Mouse (Mus musculus): ENCODE measurements around the gene Hist1h1t. TPM values are rescaled to one million over a fixed set of nuclear protein-coding genes. Genes with fewer than 3 reads are reported as not detected.
"Not testable (repeated sequence)": the region's sequence is repeated elsewhere in the genome, so short reads cannot be mapped to it uniquely, and the experiment has no call there.

Hist1h1t gene
- not detected in 2 replicates for polyA plus RNA-seq (2014; fragmentation: Nextera tagmentation; extraction: Ambion mirVana)

- Histone ChIP-seq H3K4me3 (ENCODE audit: low read depth, low read length) (no peak within 1 kb of the TSS), H3K27ac (ENCODE audit: low read depth, low read length) (peak within 1 kb of the TSS; percentile 69; the same call in 1 of the 2 replicates), H3K9ac (ENCODE audit: low read depth, low read length) (peak within 1 kb of the TSS; percentile 25; the same call in 1 of the 2 replicates), H3K36me3 (ENCODE audit: control insufficient read depth, insufficient read depth, low read length) (no peaks in the 10 kb centered on the region), H3K9me3 (ENCODE audit: control insufficient read depth, low read length) (no peaks in the 10 kb centered on the region), H3K4me2 (peak within 1 kb of the TSS; percentile 51), H3K27me3 (replicated peaks; ENCODE audit: control insufficient read depth, insufficient read depth, low read length) (no peaks in the 10 kb centered on the region), H3K4me1 (replicated peaks; ENCODE audit: control insufficient read depth, insufficient read depth, low read length) (peaks cover 12% of the 10 kb centered on the region; the same call in 1 of the 2 replicates)
- no peak for ATAC-seq (replicated peaks; ENCODE audit: low FRiP score)
- no peak for DNase-seq (ENCODE audit: low spot score)
- WGBS: 54% methylated on average over 13 of the region's 13 CpGs
These were observed at the start of gene Hist1h1t for GRCm38 (mm10) chr13:23695514-23695913. Hist1h1t (plus strand) TSS chr13:23695814.

- no peaks in the 10 kb centered on the region for H3K9me3 ChIP-seq (ENCODE audit: control insufficient read depth, low read length)
- no peaks in the 10 kb centered on the region for H3K4me1 ChIP-seq (replicated peaks; ENCODE audit: control insufficient read depth, insufficient read depth, low read length)
- no peak overlapping the region for H3K4me2 ChIP-seq
- 73% methylated on average over 6 of the region's 6 CpGs for WGBS
- H3K36me3 ChIP-seq (ENCODE audit: control insufficient read depth, insufficient read depth, low read length): no peaks in the 10 kb centered on the region
- no peaks in the 10 kb centered on the region for H3K27me3 ChIP-seq (replicated peaks; ENCODE audit: control insufficient read depth, insufficient read depth, low read length)
- H3K9ac ChIP-seq (ENCODE audit: low read depth, low read length): no peak overlapping the region
- no peak for DNase-seq (ENCODE audit: low spot score)
- no peak overlapping the region for H3K27ac ChIP-seq (ENCODE audit: low read depth, low read length)
- ATAC-seq (replicated peaks; ENCODE audit: low FRiP score): no peak
- no peak overlapping the region for H3K4me3 ChIP-seq (ENCODE audit: low read depth, low read length)
These were observed 35.8 kb upstream of the Hist1h1t start for GRCm38 (mm10) chr13:23659636-23660366.

GRCm38 (mm10) chr13:23662536-23662935 is 33.1 kb upstream of the Hist1h1t start:
- 65% methylated on average over 3 of the region's 3 CpGs for WGBS
- no peak for ATAC-seq (replicated peaks; ENCODE audit: low FRiP score)
- no peaks in the 10 kb centered on the region for H3K36me3 ChIP-seq (ENCODE audit: control insufficient read depth, insufficient read depth, low read length)
- H3K9ac ChIP-seq (ENCODE audit: low read depth, low read length): no peak overlapping the region
- no peak overlapping the region for H3K4me3 ChIP-seq (ENCODE audit: low read depth, low read length)
- H3K27ac ChIP-seq (ENCODE audit: low read depth, low read length): no peak overlapping the region
- H3K27me3 ChIP-seq (replicated peaks; ENCODE audit: control insufficient read depth, insufficient read depth, low read length): no peaks in the 10 kb centered on the region
- DNase-seq (ENCODE audit: low spot score): no peak
- H3K9me3 ChIP-seq (ENCODE audit: control insufficient read depth, low read length): no peaks in the 10 kb centered on the region
- no peaks in the 10 kb centered on the region for H3K4me1 ChIP-seq (replicated peaks; ENCODE audit: control insufficient read depth, insufficient read depth, low read length)
- H3K4me2 ChIP-seq: no peak overlapping the region

- peaks cover 21% of the 10 kb centered on the region for H3K4me1 ChIP-seq (replicated peaks; ENCODE audit: control insufficient read depth, insufficient read depth, low read length)
- no peaks in the 10 kb centered on the region for H3K27me3 ChIP-seq (replicated peaks; ENCODE audit: control insufficient read depth, insufficient read depth, low read length)
- H3K36me3 ChIP-seq (ENCODE audit: control insufficient read depth, insufficient read depth, low read length): no peaks in the 10 kb centered on the region
- peak overlapping the region; percentile 73; the same call in 1 of the 2 replicates for H3K9ac ChIP-seq (ENCODE audit: low read depth, low read length)
- H3K4me3 ChIP-seq (ENCODE audit: low read depth, low read length): no peak overlapping the region
- peak overlapping the region; percentile 63 for H3K4me2 ChIP-seq
- peak overlapping the region; percentile 97 for H3K27ac ChIP-seq (ENCODE audit: low read depth, low read length)
- DNase-seq (ENCODE audit: low spot score) (no peak), ATAC-seq (replicated peaks; ENCODE audit: low FRiP score) (no peak)
- no peaks in the 10 kb centered on the region for H3K9me3 ChIP-seq (ENCODE audit: control insufficient read depth, low read length)
- WGBS: 74% methylated on average over 6 of the region's 6 CpGs
These were observed 13.5 kb upstream of the Hist1h1t start for GRCm38 (mm10) chr13:23681990-23682582.

GRCm38 (mm10) chr13:23682623-23682946 is 13.0 kb upstream of the Hist1h1t start:
- H3K9me3 ChIP-seq (ENCODE audit: control insufficient read depth, low read length): no peaks in the 10 kb centered on the region
- H3K4me2 ChIP-seq: peak overlapping the region; percentile 63
- peak overlapping the region; percentile 73 for H3K9ac ChIP-seq (ENCODE audit: low read depth, low read length)
- H3K36me3 ChIP-seq (ENCODE audit: control insufficient read depth, insufficient read depth, low read length): no peaks in the 10 kb centered on the region
- H3K27ac ChIP-seq (ENCODE audit: low read depth, low read length): peak overlapping the region; percentile 97
- H3K4me3 ChIP-seq (ENCODE audit: low read depth, low read length): peak overlapping the region; percentile 37
- WGBS: 24% methylated on average over 1 of the region's 1 CpGs
- DNase-seq (ENCODE audit: low spot score) (no peak), ATAC-seq (replicated peaks; ENCODE audit: low FRiP score) (no peak)
- H3K4me1 ChIP-seq (replicated peaks; ENCODE audit: control insufficient read depth, insufficient read depth, low read length): peaks cover 23% of the 10 kb centered on the region
- H3K27me3 ChIP-seq (replicated peaks; ENCODE audit: control insufficient read depth, insufficient read depth, low read length): no peaks in the 10 kb centered on the region

- H3K27me3 ChIP-seq (replicated peaks; ENCODE audit: control insufficient read depth, insufficient read depth, low read length); H3K36me3 ChIP-seq (ENCODE audit: control insufficient read depth, insufficient read depth, low read length); H3K9me3 ChIP-seq (ENCODE audit: control insufficient read depth, low read length); ATAC-seq (replicated peaks; ENCODE audit: low FRiP score): not testable (repeated sequence)
- peak; percentile 57 for DNase-seq (ENCODE audit: low spot score)
- Histone ChIP-seq H3K4me1 (replicated peaks; ENCODE audit: control insufficient read depth, insufficient read depth, low read length) (peaks cover 24% of the 10 kb centered on the region), H3K4me2 (peak overlapping the region; percentile 63), H3K27ac (ENCODE audit: low read depth, low read length) (peak overlapping the region; percentile 97), H3K9ac (ENCODE audit: low read depth, low read length) (peak overlapping the region; percentile 73), H3K4me3 (ENCODE audit: low read depth, low read length) (peak overlapping the region; percentile 37)
- 8% methylated on average over 15 of the region's 30 CpGs for WGBS
These were observed 12.5 kb upstream of the Hist1h1t start for GRCm38 (mm10) chr13:23682947-23683754.

GRCm38 (mm10) chr13:23683755-23684281 is 11.8 kb upstream of the Hist1h1t start, which contains the start of the genes Hist1h2ac and Hist1h2bc:
Hist1h2ac (minus strand) TSS chr13:23683948.
Hist1h2bc (plus strand) TSS chr13:23684199.
- ATAC-seq (replicated peaks; ENCODE audit: low FRiP score) (peak; percentile 95), DNase-seq (ENCODE audit: low spot score) (peak; percentile 79)
- Histone ChIP-seq H3K9me3 (ENCODE audit: control insufficient read depth, low read length) (no peaks in the 10 kb centered on the region), H3K9ac (ENCODE audit: low read depth, low read length) (peak within 1 kb of the TSS; percentile 77), H3K27ac (ENCODE audit: low read depth, low read length) (peak within 1 kb of the TSS; percentile 100), H3K4me2 (peak within 1 kb of the TSS; percentile 82), H3K27me3 (replicated peaks; ENCODE audit: control insufficient read depth, insufficient read depth, low read length) (no peaks in the 10 kb centered on the region), H3K4me1 (replicated peaks; ENCODE audit: control insufficient read depth, insufficient read depth, low read length) (peaks cover 25% of the 10 kb centered on the region), H3K36me3 (ENCODE audit: control insufficient read depth, insufficient read depth, low read length) (no peaks in the 10 kb centered on the region), H3K4me3 (ENCODE audit: low read depth, low read length) (peak within 1 kb of the TSS; percentile 37)
- under 1% methylated on average over 32 of the region's 32 CpGs for WGBS

- Histone ChIP-seq H3K4me3 (ENCODE audit: low read depth, low read length) (peak overlapping the region; percentile 27), H3K9ac (ENCODE audit: low read depth, low read length) (peak overlapping the region; percentile 77), H3K4me1 (replicated peaks; ENCODE audit: control insufficient read depth, insufficient read depth, low read length) (peaks cover 25% of the 10 kb centered on the region), H3K4me2 (peak overlapping the region; percentile 82), H3K27ac (ENCODE audit: low read depth, low read length) (peak overlapping the region; percentile 100)
- H3K27me3 ChIP-seq (replicated peaks; ENCODE audit: control insufficient read depth, insufficient read depth, low read length); H3K36me3 ChIP-seq (ENCODE audit: control insufficient read depth, insufficient read depth, low read length); H3K9me3 ChIP-seq (ENCODE audit: control insufficient read depth, low read length): not testable (repeated sequence)
- 0% methylated on average over 11 of the region's 37 CpGs for WGBS
- DNase-seq (ENCODE audit: low spot score): peak; percentile 53
- ATAC-seq (replicated peaks; ENCODE audit: low FRiP score): peak; percentile 22
These were observed 11.2 kb upstream of the Hist1h1t start for GRCm38 (mm10) chr13:23684295-23684945.

Data from liver, embryonic 11.5 days (tissue).